Mouse (Mus musculus): ENCODE data around the gene Bcat1. TPM values are rescaled to one million over a fixed set of nuclear protein-coding genes. Genes with fewer than 3 reads are reported as not detected.

Gene Bcat1
- 0.96 and 1.2 TPM in 2 replicates for polyA plus RNA-seq (2015; fragmentation: Nextera tagmentation; extraction: Ambion mirVana)

DNA sequence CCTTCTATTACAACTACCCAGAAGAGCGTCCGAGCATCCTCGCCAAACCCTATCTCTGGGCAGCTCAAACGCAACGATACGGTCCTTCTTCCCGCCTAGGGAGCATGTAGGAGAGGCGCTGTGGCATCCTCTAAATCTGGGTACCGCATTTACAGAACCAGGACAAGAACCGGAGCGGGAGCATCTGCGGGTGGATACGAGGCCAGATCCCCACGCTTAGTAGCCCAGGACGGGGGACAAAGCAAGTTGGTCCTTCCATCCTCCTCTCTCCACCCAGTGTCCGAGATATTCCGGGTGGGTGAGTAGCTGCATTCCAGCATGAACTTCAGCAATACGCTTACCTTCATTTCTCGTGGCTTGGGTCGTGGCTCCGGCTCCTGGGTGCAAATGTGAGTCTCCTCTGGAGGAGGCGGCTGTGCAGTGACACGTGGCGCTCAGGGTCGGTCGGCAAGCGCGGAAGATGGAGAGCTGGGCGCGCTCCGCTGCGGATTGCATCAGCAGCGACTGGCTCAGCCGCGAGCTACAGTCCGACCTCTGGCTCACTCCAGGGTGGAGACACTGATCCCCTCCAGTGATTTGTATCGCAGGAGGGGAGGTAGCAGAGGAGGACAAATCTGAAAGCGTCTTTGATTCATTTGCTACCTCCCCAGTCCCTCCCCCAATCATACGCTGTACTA is at the start of gene Bcat1:
Gene Bcat1, minus strand, starts transcription at position 637 of the 677 bp plus-strand sequence.
- Histone ChIP-seq H3K27ac (ENCODE audit: low read length) (no peak within 1 kb of the TSS), H3K27me3 (ENCODE audit: control insufficient read depth, insufficient read depth, low read depth, low read length) (peaks cover 26% of the 10 kb centered on the region), H3K36me3 (ENCODE audit: control insufficient read depth, insufficient read depth) (no peaks in the 10 kb centered on the region), H3K4me1 (ENCODE audit: control insufficient read depth, low read depth, low read length) (peaks cover 5% of the 10 kb centered on the region; the same call in 1 of the 2 replicates), H3K9me3 (replicated peaks; ENCODE audit: control insufficient read depth, low read length) (no peaks in the 10 kb centered on the region), H3K4me2 (ENCODE audit: low read depth, low read length) (peak within 1 kb of the TSS; percentile 39), H3K9ac (ENCODE audit: low read depth, low read length) (no peak within 1 kb of the TSS), H3K4me3 (ENCODE audit: low read depth, low read length) (peak within 1 kb of the TSS; percentile 4)
- no peak for ATAC-seq (ENCODE audit: low read depth)
- WGBS (ENCODE audit: insufficient replicate concordance): under 1% methylated on average over 39 of the region's 39 CpGs

GRCm38 (mm10) chr6:145125591-145126113 is 49.7 kb upstream of the Bcat1 start:
- peaks cover 16% of the 10 kb centered on the region for H3K4me1 ChIP-seq (ENCODE audit: control insufficient read depth, low read depth, low read length)
- no peak overlapping the region for H3K4me3 ChIP-seq (ENCODE audit: low read depth, low read length)
- 0 out of 2 replicates have a peak, but pooled peaks cover 2% of the 10 kb centered on the region for H3K9me3 ChIP-seq (replicated peaks; ENCODE audit: control insufficient read depth, low read length)
- no peak overlapping the region for H3K27ac ChIP-seq (ENCODE audit: low read length)
- 43% methylated on average over 7 of the region's 7 CpGs for whole genome bisulfite sequencing (ENCODE audit: insufficient replicate concordance)
- H3K4me2 ChIP-seq (ENCODE audit: low read depth, low read length): no peak overlapping the region
- H3K36me3 ChIP-seq (ENCODE audit: control insufficient read depth, insufficient read depth): peaks cover 2% of the 10 kb centered on the region; the same call in 1 of the 2 replicates
- no peaks in the 10 kb centered on the region for H3K27me3 ChIP-seq (ENCODE audit: control insufficient read depth, insufficient read depth, low read depth, low read length)
- no peak overlapping the region for H3K9ac ChIP-seq (ENCODE audit: low read depth, low read length)
- no peak for ATAC-seq (ENCODE audit: low read depth)

DNA sequence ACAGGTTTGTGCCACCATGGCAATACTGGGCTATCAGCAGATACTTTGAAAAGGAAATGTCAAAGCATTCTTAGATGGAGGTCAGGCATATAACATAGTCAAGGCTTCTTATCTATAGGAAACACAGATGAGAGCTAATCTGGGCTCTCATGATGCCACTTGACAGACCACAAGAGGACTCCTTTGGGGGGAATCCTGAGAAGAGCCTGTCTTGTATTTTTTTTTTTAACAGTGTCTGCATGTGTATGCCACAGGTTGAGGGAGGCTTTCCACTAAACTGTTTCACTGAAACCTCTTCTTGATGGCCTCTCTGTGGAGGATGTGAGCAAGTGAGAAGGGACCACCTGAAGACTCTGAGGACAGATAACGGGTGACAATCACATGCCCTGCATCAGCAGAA is 48.6 kb upstream of the Bcat1 start:
- Histone ChIP-seq H3K36me3 (ENCODE audit: control insufficient read depth, insufficient read depth) (peaks cover 2% of the 10 kb centered on the region; the same call in 1 of the 2 replicates), H3K4me2 (ENCODE audit: low read depth, low read length) (no peak overlapping the region), H3K4me1 (ENCODE audit: control insufficient read depth, low read depth, low read length) (peaks cover 18% of the 10 kb centered on the region), H3K9me3 (replicated peaks; ENCODE audit: control insufficient read depth, low read length) (0 out of 2 replicates have a peak, but pooled peaks cover 2% of the 10 kb centered on the region), H3K9ac (ENCODE audit: low read depth, low read length) (no peak overlapping the region), H3K27ac (ENCODE audit: low read length) (no peak overlapping the region), H3K27me3 (ENCODE audit: control insufficient read depth, insufficient read depth, low read depth, low read length) (no peaks in the 10 kb centered on the region), H3K4me3 (ENCODE audit: low read depth, low read length) (no peak overlapping the region)
- 0 out of 2 replicates have a peak, but pooled peaks have one; percentile 27 for ATAC-seq (ENCODE audit: low read depth)
- 13% methylated on average over 1 of the region's 1 CpGs for WGBS (ENCODE audit: insufficient replicate concordance)

- Histone ChIP-seq H3K9me3 (replicated peaks; ENCODE audit: control insufficient read depth, low read length) (0 out of 2 replicates have a peak, but pooled peaks cover 2% of the 10 kb centered on the region), H3K4me2 (ENCODE audit: low read depth, low read length) (peak overlapping the region; percentile 54), H3K36me3 (ENCODE audit: control insufficient read depth, insufficient read depth) (peaks cover 2% of the 10 kb centered on the region; the same call in 1 of the 2 replicates), H3K27me3 (ENCODE audit: control insufficient read depth, insufficient read depth, low read depth, low read length) (no peaks in the 10 kb centered on the region), H3K9ac (ENCODE audit: low read depth, low read length) (no peak overlapping the region), H3K27ac (ENCODE audit: low read length) (no peak overlapping the region), H3K4me3 (ENCODE audit: low read depth, low read length) (peak overlapping the region; percentile 44), H3K4me1 (ENCODE audit: control insufficient read depth, low read depth, low read length) (peaks cover 18% of the 10 kb centered on the region)
- WGBS (ENCODE audit: insufficient replicate concordance): 26% methylated on average over 11 of the region's 11 CpGs
- no peak for ATAC-seq (ENCODE audit: low read depth)
These were observed 47.4 kb upstream of the Bcat1 start for GRCm38 (mm10) chr6:145123136-145124060.

DNA sequence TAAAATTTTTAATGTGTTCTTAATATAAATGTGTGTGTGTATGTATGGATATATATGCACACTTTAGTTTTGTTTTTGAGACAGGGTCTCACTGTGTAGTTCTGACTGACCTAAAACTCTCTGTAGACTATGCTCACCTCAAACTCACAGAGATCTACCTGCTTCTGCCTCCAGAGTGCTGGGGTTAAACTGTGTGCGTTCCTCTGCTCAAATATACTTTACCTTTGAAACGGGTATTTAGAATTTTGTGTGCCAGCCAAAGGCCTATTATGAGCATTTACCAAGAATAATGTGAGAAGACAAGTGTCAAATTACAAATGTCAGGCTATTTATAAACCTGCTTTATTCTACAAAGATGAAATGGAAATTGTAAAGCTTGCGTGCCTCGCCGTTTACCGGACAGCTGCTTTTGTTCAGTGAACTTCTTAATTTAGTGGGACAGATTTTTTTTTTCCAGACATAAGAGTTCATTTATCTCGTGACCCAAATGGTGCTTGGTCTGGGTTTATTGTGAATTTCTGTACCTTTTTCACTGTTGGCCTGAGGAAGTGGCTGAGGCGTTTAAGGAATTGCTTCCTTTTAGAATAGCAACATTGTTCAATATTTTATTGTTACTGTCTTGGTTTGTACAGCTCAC is 46.6 kb upstream of the Bcat1 start:
- peaks cover 18% of the 10 kb centered on the region for H3K4me1 ChIP-seq (ENCODE audit: control insufficient read depth, low read depth, low read length)
- H3K36me3 ChIP-seq (ENCODE audit: control insufficient read depth, insufficient read depth): peaks cover 2% of the 10 kb centered on the region; the same call in 1 of the 2 replicates
- peak overlapping the region; percentile 76 for H3K27ac ChIP-seq (ENCODE audit: low read length)
- H3K4me3 ChIP-seq (ENCODE audit: low read depth, low read length): peak overlapping the region; percentile 44
- 0 out of 2 replicates have a peak, but pooled peaks cover 2% of the 10 kb centered on the region for H3K9me3 ChIP-seq (replicated peaks; ENCODE audit: control insufficient read depth, low read length)
- H3K4me2 ChIP-seq (ENCODE audit: low read depth, low read length): peak overlapping the region; percentile 54; the same call in 1 of the 2 replicates
- no peak overlapping the region for H3K9ac ChIP-seq (ENCODE audit: low read depth, low read length)
- ATAC-seq (ENCODE audit: low read depth): no peak
- H3K27me3 ChIP-seq (ENCODE audit: control insufficient read depth, insufficient read depth, low read depth, low read length): no peaks in the 10 kb centered on the region
- WGBS (ENCODE audit: insufficient replicate concordance): 32% methylated on average over 8 of the region's 8 CpGs

GRCm38 (mm10) chr6:145121590-145122420 is 45.8 kb upstream of the Bcat1 start:
- Histone ChIP-seq H3K36me3 (ENCODE audit: control insufficient read depth, insufficient read depth) (no peaks in the 10 kb centered on the region), H3K4me2 (ENCODE audit: low read depth, low read length) (peak overlapping the region; percentile 54), H3K9me3 (replicated peaks; ENCODE audit: control insufficient read depth, low read length) (no peaks in the 10 kb centered on the region), H3K27me3 (ENCODE audit: control insufficient read depth, insufficient read depth, low read depth, low read length) (no peaks in the 10 kb centered on the region), H3K27ac (ENCODE audit: low read length) (peak overlapping the region; percentile 76), H3K4me1 (ENCODE audit: control insufficient read depth, low read depth, low read length) (peaks cover 18% of the 10 kb centered on the region), H3K4me3 (ENCODE audit: low read depth, low read length) (peak overlapping the region; percentile 44), H3K9ac (ENCODE audit: low read depth, low read length) (peak overlapping the region; percentile 15)
- ATAC-seq (ENCODE audit: low read depth): peak; percentile 55
- 17% methylated on average over 21 of the region's 21 CpGs for WGBS (ENCODE audit: insufficient replicate concordance)

GRCm38 (mm10) chr6:145120787-145121589 is 45.0 kb upstream of the Bcat1 start:
- 8% methylated on average over 18 of the region's 18 CpGs for WGBS (ENCODE audit: insufficient replicate concordance)
- Histone ChIP-seq H3K36me3 (ENCODE audit: control insufficient read depth, insufficient read depth) (no peaks in the 10 kb centered on the region), H3K9ac (ENCODE audit: low read depth, low read length) (peak overlapping the region; percentile 0; the same call in 1 of the 2 replicates), H3K4me3 (ENCODE audit: low read depth, low read length) (peak overlapping the region; percentile 44), H3K27me3 (ENCODE audit: control insufficient read depth, insufficient read depth, low read depth, low read length) (no peaks in the 10 kb centered on the region), H3K27ac (ENCODE audit: low read length) (peak overlapping the region; percentile 76), H3K9me3 (replicated peaks; ENCODE audit: control insufficient read depth, low read length) (no peaks in the 10 kb centered on the region), H3K4me1 (ENCODE audit: control insufficient read depth, low read depth, low read length) (peaks cover 25% of the 10 kb centered on the region), H3K4me2 (ENCODE audit: low read depth, low read length) (peak overlapping the region; percentile 54)
- ATAC-seq (ENCODE audit: low read depth): peak; percentile 24; the same call in 1 of the 2 replicates

Measured in liver, embryonic 16.5 days (tissue).